Mouse (Mus musculus): ENCODE measurements around the gene Lrrc4c. TPM values are rescaled to one million over a fixed set of nuclear protein-coding genes. Genes with fewer than 3 reads are reported as not detected.

Gene Lrrc4c
- total RNA-seq (2014; fragmentation: Nextera tagmentation) (not detected in 2 replicates), total RNA-seq (2017) (not detected in 2 replicates)

DNA sequence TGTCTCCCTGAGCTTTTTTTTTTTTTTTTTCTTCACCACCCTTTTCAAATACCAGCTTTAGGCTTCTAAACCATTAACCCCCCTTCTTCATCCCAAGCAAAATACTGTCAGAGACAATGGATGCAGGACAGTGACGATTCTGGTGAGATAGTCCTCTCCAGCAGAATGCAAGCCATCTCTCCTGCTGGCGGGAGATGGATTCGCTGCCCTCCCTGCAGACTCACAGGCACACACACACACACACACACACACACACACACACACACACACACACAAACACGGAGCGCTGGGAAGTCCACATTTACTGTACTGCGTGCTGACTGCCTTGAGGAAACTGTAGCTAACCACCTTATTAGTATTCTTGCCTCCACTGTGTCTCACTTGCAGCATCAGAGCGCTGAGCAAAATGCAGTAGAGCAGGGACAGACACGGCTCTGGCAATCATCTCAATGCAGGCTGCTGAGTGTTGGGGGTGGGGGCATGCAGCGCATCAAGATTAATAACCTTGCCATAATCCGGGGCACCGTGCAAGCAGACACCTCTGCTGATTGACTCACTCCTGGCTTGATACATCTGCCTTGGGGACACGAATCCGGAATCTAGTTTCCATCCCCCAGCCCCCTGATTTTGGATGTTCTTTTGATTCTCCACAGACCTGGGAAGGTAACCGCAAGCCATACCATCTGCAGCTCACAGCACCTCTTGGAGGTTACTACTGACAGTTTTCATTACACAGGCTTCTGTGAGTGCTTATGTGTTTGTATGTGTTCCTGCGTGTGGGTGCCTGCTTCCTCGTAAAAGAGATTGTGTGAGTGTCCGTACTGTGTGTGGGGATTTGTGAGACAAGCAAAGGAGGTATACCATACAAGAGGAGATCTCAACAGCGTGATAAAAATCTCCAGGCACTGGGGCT is at the start of gene Lrrc4c:
Lrrc4c (plus strand) TSS at position 783 of the 913 bp plus-strand sequence.
- no peak for ATAC-seq (replicated peaks; ENCODE audit: poor library complexity, severe bottlenecking)

DNA sequence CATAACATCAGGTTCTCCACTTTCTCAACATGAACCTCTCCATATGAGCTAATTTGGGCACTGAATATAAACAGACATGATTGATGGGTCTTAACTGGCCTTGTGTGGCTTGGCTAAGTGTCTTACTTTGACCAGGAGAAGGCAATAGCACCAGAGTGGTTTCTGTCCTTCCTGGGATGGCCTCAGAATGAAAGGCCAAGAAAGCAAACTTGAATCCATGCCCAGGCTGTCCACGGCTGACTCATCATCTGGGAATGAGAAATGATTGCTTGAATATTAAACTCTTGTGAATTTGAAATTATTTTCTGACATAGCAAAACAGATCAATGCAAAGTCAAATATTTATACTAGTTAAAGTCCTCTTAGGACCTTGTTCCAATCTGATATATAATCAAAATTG is 42.9 kb upstream of the Lrrc4c start:
- no peak for ATAC-seq (replicated peaks; ENCODE audit: poor library complexity, severe bottlenecking)

DNA sequence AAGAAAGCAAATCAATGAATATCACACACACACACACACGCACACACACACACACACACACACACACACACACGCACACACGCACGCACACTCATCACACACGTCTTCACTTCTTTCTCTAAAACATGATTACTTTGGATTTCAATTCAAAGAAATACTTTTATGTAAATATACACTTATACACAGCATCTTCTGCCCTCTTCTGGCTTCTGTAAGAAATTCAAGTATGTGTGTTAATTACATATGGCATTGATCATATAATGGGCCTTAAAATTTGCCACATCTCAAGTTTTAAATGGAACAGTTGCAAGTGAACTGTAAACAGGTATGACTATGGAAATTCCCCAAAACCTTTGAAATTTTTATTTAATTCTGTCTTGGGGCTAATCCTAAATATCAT is 35.0 kb upstream of the Lrrc4c start:
- no peak for ATAC-seq (replicated peaks; ENCODE audit: poor library complexity, severe bottlenecking)

DNA sequence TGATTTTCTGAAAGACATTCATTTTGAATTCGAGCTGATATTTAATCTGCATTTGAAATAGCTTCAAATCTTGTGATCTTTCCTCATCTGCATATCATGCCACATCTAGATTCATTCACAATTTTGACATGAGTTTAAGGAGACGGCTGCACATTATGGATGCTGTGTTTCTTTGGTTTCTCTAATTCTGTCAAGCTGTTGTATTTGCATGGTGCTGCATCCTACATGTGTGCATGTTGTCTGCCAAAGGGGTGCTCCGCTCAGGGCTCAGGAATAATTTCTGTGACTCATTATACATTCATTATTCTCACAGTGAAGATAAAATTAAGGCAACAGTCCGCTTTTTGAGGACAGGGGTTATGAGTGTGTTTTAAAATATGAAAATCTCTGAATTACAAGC is 30.5 kb upstream of the Lrrc4c start:
- no peak for ATAC-seq (replicated peaks; ENCODE audit: poor library complexity, severe bottlenecking)

DNA sequence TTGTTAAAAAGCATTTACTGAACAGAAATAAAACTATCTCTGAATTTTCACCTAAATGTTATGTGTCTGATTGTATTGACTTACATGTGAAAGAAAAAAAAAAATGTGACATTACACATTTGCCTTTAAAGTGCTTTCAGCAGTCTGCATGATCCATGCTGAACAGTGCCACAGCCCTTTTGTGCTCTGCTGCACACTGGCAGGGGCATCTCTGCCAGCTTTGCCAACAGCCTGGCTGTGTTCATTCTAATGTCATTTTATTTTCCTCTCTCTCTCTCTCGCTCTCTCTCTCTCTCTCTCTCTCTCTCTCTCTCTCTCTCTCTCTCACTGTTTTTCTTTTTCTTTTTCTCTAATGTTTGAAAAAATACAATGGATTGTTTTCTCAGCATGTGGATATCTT is 27.4 kb upstream of the Lrrc4c start:
- ATAC-seq (replicated peaks; ENCODE audit: poor library complexity, severe bottlenecking), result no peak

DNA sequence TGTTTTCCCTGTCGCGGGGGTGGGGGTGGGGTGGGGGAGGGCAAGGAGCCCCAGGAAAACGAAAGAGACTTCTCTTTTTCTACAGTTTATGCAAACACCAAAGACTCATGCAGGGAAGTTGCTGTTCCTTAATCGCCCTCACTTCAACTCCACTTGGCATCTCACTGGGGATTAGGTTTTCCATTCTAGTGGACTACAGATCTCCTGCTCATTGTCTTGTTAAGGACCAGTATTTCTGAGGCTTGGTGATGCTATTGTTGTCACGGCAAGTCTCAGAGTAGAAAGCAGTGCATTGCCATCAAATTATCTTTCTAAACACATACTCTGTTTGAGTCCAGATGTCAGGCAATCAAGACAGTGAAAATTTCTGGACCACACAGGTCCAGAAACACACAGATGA is 2.9 kb upstream of the Lrrc4c start:
- no peak for ATAC-seq (replicated peaks; ENCODE audit: poor library complexity, severe bottlenecking)

DNA sequence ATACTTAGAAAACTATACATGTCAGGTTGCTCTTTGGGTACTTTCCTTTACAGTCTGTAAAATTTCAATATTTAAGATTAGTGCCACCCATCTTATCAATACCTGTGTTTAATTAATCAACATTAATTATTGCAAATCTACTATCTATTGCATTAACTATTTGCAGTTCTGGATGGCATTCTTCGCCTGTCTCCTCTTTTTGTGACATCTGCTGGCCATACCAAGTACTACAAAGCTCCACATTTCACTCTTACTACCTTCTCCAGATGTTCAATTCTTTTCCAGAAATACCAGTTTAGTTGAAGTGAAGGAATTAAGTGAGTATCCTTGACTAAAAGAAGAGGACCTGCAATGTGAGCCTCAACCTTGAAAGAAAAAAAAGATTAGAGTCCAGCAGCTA is 1.4 kb upstream of the Lrrc4c start:
- ATAC-seq (replicated peaks; ENCODE audit: poor library complexity, severe bottlenecking), result no peak

DNA sequence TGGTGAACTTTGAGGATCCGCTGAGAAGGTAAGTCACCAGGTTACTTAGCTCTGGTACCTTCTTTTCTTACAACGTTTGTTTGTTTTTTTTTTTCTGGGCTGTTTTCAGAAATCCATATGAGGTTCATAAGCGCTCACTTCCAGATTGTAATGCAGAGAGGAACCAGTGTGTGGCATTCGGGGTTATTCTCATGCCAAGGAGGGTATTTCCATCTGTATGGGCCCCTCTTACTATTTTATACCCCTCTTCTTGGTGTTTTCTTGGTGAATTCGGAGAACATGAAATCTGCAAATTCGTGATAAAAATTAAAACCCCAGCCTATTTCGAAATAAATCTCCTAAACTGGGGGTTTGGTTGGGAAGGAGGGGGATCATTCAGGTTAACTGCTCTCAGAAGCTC is 587 bp downstream of the Lrrc4c start:
- ATAC-seq (replicated peaks; ENCODE audit: poor library complexity, severe bottlenecking), result no peak

DNA sequence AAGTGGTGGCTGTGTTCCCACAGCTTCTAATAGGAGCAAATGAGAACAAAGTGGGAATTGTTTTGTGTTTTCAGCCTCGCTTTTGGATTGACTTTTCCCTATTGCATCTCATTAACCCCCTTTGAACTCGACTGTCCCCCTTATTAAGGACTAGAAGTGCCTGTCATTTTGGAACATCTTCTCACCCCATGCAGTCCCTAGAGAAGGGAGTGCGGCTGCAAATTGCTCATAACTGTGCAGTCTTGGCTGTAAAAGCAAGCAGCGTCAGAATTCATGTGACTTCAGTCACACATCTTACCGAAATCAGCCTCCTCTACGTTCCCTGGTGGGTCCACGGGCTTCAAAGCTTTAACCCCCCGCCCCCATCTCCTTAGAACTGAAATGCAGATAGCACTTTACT is 1.2 kb downstream of the Lrrc4c start:
- ATAC-seq (replicated peaks; ENCODE audit: poor library complexity, severe bottlenecking), result no peak

DNA sequence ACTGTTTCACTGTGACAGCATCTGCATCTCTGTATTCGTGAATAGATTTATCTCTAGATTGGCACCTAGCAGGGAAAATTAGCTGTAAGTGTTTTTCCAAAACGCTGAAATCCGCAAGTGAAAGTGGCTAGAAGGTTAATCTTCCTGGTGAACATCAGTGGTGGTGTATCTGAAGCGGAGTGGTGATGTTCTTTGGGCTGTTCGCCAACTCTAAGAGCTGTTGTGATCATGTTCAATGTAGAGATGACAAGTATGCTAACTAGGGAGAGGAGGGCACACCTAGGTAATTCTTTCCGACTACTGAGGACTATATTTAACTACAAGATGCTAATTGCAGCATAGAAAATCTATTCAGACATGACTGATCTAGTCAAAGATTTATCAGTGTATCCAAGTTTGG is 1.7 kb downstream of the Lrrc4c start:
- ATAC-seq (replicated peaks; ENCODE audit: poor library complexity, severe bottlenecking), result no peak

DNA sequence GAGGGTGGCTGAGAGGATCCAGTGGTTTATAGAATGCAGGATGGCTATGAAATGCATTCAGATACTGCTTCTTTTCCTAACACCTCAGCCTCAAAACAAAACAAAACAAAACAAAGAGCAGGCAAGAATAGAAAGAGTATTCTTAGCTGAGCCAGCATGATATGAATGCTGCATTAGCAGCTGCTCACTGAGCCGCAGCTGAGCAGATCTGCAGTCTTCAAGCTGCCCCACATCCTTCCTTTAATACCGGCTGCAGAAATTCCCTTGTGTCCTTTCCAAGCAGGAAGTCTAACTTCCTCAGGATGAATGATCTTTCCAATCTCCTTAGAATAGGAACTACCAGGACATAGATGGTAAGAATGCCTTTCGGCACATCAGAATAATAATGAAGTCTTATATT is 16.7 kb downstream of the Lrrc4c start:
- no peak for ATAC-seq (replicated peaks; ENCODE audit: poor library complexity, severe bottlenecking)

DNA sequence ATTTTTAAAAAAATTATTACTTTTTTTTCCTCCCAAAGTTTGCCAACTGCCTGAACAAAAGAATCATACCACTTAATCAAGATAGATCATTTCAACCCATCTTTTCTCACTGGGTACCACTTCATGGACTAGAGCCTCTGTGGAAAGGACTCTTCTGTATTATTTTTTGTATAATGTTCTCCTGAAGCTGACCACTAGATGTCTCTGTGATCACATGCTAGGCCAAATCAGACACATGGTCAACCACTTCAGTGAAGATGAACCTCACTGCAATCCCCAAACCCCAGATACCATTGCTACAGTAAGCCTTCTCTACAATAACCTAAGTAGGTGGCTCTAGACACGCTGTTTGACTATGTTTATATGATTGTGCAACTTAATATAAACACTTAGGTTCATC is 19.4 kb downstream of the Lrrc4c start:
- no peak for ATAC-seq (replicated peaks; ENCODE audit: poor library complexity, severe bottlenecking)

DNA sequence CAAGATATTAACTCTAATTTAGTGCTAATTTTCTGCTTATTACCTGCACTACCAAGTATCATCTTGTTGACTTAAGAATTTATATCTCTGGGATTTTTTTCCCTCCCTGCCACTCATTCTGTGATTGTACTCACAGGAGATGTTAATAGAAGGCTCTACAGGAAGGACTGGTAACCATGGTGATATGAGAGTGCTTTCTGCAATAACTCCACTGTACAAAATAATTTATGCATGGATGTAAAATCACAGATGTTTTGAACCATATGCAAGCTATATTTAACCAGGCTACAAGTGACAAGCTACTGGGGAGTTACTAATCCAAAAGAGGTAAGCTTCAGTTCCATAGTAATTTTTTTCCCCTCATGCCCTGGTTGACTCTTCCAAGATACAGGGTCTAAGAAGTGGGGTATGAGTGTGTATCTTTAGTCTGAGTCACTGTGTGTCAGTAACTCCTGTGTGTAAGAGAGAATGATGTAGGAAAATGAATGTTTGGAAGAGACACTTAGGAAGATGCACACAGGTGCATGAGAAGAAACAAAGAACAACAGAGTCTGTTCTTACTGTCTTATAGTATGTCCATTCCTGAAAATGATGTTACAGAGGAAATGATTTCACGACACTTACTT is 83.3 kb downstream of the Lrrc4c start:
- no peak for ATAC-seq (replicated peaks; ENCODE audit: poor library complexity, severe bottlenecking)

DNA sequence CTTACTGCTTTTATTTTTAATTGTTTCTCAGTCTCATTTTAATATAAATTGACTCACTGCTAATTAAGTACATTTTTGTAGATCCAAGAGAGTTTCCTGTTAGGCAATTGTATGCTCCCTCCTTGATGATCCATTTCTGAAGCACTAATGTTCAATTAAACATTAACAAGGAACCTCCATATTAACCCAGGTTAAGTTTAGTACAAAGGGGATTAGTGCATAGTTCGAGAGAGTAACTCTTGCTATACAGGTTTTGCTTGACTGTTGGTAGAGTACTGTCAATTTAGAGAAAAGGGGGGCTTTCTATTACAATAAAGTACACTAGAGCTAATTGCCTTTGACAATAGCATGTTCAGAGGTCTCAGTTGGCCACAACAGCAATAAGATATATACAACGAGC is 84.5 kb downstream of the Lrrc4c start:
- ATAC-seq (replicated peaks; ENCODE audit: poor library complexity, severe bottlenecking), result no peak

DNA sequence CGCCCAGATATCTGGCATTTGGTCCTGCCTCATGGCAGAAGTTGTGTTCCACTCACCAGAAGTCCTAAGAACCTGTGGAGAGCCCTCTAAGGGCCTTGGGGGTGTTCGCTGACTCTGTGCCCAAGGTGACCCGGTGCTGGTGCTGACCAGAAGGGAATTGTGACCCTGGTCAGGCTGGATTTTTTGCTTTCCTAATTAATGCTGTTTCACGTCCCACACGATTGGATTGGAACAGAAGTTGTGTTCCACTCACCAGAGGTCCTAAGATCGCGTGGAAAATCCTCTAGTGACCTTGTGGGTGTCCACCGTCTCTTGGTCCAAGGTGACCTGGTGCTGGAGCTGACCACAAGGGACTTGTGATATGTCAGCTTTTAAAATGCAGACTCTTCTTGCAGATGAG is 88.9 kb downstream of the Lrrc4c start:
- ATAC-seq (replicated peaks; ENCODE audit: poor library complexity, severe bottlenecking), result no peak

DNA sequence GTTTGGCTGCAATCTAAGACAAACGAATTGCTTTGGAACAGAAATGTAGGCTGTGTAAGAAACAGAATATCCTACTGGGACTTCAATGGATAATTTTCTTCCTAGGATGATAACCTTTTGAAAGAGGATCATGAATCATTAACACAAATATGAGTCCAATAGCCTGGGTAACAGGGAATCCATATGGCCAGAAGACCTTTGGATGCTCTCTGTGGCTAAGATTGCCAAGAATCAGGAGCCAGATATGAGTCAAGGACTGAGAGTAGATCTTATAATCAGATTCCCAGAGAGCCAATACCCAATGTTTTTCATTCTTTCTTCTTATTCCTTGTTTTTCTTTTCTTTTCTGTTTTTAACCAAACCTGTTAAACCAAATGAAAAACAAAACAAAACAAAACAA is 93.2 kb downstream of the Lrrc4c start:
- no peak for ATAC-seq (replicated peaks; ENCODE audit: poor library complexity, severe bottlenecking)

DNA sequence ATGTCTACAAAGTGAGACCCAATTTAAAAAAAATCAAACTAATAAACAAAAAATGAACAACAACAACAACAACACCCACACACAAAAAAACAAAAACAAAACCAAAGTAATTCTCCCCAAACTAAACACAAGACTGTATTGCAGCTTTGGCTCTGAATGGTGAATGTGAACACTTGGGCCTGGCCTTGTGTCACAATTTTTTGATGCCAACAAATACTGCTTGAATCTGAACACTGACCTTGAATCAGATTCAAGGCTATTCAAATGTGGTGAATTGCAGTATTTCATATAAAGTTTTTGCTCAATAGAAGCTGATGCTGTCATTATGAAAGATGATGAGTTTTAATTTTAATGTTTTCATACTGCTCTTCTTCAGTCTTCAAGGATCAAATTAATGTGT is 143.6 kb downstream of the Lrrc4c start:
- no peak for ATAC-seq (replicated peaks; ENCODE audit: poor library complexity, severe bottlenecking)

DNA sequence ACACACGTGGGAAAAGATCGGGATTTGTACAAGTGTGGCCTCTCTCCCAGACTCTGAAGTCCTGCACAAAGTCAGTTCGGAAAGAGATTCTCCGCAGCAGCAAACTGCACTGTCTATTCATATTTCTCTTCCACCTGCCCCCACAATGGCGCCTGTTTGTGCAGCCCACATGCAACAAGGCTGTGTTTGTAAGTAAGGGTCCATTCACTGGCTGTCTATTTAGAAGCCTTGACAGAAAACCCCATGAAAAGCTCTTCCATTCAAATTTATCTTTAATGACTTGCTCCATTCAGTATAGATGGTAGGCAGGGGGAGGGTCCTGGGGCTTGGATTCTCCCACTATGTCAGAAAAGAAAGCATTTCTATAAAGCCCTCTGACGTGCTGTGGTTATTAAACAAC is 157.7 kb downstream of the Lrrc4c start:
- no peak for ATAC-seq (replicated peaks; ENCODE audit: poor library complexity, severe bottlenecking)

DNA sequence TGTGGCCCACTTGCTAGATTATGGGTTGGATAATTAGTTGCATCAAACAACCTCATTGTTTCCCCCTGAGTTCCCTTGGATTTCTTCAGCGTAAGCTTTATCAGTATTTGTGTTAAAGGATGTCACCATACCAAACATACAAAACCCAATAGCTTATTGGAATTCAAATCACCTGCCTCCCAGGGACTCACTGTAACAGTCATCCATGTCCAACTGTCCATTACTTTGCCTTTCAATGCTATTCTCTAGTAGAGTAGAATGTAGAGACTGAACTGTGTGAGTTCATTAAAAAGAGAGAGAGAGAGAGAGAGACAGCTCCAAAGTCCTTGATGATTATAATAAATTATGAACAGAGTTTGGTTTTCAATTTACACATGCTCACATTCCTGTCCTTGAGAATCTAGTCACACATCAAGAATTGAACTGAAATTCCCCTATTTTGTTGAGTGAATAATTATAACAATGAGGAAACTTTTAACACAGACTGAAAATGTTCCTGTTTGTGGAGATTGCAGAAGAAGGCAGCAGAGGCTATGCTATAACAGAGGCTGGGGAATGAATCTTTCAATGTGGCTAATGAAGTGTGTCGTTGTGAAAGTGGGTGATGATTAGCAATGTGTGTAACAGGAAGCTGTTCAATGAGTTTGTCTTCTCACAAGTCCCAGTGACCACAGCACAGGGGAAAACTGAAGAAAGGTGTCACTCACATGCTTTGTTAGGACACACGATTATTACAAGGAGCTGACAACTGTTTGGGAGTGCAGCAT is 181.3 kb downstream of the Lrrc4c start:
- ATAC-seq (replicated peaks; ENCODE audit: poor library complexity, severe bottlenecking), result no peak

DNA sequence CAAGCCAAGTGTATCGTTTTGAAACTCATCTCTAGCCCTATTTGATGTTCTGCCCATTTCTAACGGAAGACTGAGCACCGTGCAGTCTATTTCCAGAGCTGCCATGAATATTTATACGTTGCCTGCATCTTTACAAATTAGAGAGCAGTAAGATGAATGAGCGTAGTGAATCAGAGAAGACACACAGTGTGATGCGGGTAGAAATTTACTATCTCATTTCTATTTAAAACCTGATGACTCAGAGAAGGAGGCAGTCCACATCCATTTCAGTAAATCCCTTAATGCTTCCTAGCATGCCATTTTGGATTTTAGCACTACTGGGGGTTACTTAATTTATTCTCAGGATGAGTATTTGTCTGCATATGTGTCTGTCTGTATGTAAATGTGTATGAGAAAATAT is 186.2 kb downstream of the Lrrc4c start:
- no peak for ATAC-seq (replicated peaks; ENCODE audit: poor library complexity, severe bottlenecking)

DNA sequence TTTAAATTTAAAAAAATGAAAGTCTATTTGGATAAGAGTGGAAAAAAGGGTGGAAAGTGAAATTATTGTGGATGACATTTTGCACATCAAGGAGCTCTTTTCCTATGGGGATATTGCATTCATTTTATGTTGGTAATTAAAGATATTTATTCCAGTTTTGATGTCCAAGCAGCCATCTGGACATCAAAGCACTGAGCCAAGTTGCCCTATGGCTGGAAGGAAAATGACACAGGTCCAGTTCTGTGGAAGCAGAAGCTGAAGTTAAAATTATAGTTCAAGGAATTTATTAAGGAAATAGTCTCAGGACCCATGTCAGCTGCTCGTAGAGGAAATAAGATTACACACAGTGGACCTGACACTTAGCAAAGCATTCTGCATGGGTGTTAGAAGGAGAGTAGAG is 187.7 kb downstream of the Lrrc4c start:
- no peak for ATAC-seq (replicated peaks; ENCODE audit: poor library complexity, severe bottlenecking)

All from granulocyte monocyte progenitor cell, adult 5-6 weeks (primary cell).